Mouse (Mus musculus): ENCODE data around the gene Gm11639. TPM values are rescaled to one million over a fixed set of nuclear protein-coding genes. Genes with fewer than 3 reads are reported as not detected.

Gene Gm11639
- polyA plus RNA-seq, 1 experiment from 2014 or later, result 0.20 TPM

GRCm38 (mm10) chr11:104667399-104667798, 18.1 kb upstream of the Gm11639 start:
- Histone ChIP-seq H3K36me3 (ENCODE audit: control insufficient read depth, insufficient read depth) (no peaks in the 10 kb centered on the region), H3K4me1 (replicated peaks; ENCODE audit: control insufficient read depth, insufficient read depth, low read length) (no peaks in the 10 kb centered on the region), H3K4me2 (ENCODE audit: low read length) (no peak overlapping the region), H3K27ac (ENCODE audit: low read length) (no peak overlapping the region), H3K4me3 (replicated peaks; ENCODE audit: low read length) (no peak overlapping the region), H3K27me3 (replicated peaks; ENCODE audit: control insufficient read depth, insufficient read depth, low read length) (no peaks in the 10 kb centered on the region), H3K9ac (replicated peaks; ENCODE audit: low read depth, low read length) (no peak overlapping the region), H3K9me3 (ENCODE audit: control insufficient read depth, low read length) (no peaks in the 10 kb centered on the region)
- 67% methylated on average over 5 of the region's 5 CpGs for WGBS
- ATAC-seq, result no peak

- no peak overlapping the region for H3K4me3 ChIP-seq (replicated peaks; ENCODE audit: low read length)
- H3K4me2 ChIP-seq (ENCODE audit: low read length), result no peak overlapping the region
- no peak for ATAC-seq
- H3K27ac ChIP-seq (ENCODE audit: low read length), result no peak overlapping the region
- H3K9ac ChIP-seq (replicated peaks; ENCODE audit: low read depth, low read length), result no peak overlapping the region
- H3K9me3 ChIP-seq (ENCODE audit: control insufficient read depth, low read length), result no peaks in the 10 kb centered on the region
- no peaks in the 10 kb centered on the region for H3K36me3 ChIP-seq (ENCODE audit: control insufficient read depth, insufficient read depth)
- H3K27me3 ChIP-seq (replicated peaks; ENCODE audit: control insufficient read depth, insufficient read depth, low read length), result no peaks in the 10 kb centered on the region
- 78% methylated on average over 4 of the region's 4 CpGs for WGBS
- H3K4me1 ChIP-seq (replicated peaks; ENCODE audit: control insufficient read depth, insufficient read depth, low read length), result no peaks in the 10 kb centered on the region
Observed at GRCm38 (mm10) chr11:104673412-104673811, 12.1 kb upstream of the Gm11639 start.

DNA sequence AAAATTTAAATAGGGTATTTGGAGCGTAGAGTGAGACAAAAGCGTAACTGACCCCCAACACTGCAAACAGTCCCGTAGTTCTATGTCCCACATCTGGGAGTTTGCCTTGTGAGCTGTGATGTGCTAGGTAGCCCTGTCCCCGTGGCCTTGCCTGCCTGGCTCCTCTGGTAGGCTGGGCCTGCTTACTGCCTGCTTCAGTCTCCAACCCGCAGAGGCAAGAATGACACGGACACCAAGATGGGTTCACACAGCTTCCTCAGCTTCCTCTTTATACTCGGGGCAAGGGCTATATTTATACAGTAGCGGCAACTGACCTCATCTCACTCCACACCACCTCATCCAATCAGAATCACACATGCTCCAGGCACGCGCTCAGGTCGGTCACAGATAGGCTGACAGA, 10.7 kb upstream of the Gm11639 start:
- Histone ChIP-seq H3K4me3 (replicated peaks; ENCODE audit: low read length) (no peak overlapping the region), H3K9ac (replicated peaks; ENCODE audit: low read depth, low read length) (no peak overlapping the region), H3K9me3 (ENCODE audit: control insufficient read depth, low read length) (no peaks in the 10 kb centered on the region), H3K4me2 (ENCODE audit: low read length) (no peak overlapping the region), H3K27ac (ENCODE audit: low read length) (no peak overlapping the region), H3K36me3 (ENCODE audit: control insufficient read depth, insufficient read depth) (no peaks in the 10 kb centered on the region), H3K4me1 (replicated peaks; ENCODE audit: control insufficient read depth, insufficient read depth, low read length) (no peaks in the 10 kb centered on the region), H3K27me3 (replicated peaks; ENCODE audit: control insufficient read depth, insufficient read depth, low read length) (no peaks in the 10 kb centered on the region)
- WGBS, result 89% methylated on average over 11 of the region's 11 CpGs
- ATAC-seq, result no peak

- WGBS, result 92% methylated on average over 6 of the region's 6 CpGs
Observed at GRCm38 (mm10) chr11:104693235-104693634, 7.7 kb downstream of the Gm11639 start.

GRCm38 (mm10) chr11:104704097-104704496, 18.6 kb downstream of the Gm11639 start:
- no peak overlapping the region for H3K27ac ChIP-seq (ENCODE audit: low read length)

More at GRCm38 (mm10) chr11:104693235-104693634, 7.7 kb downstream of the Gm11639 start:
- Histone ChIP-seq H3K4me1 (replicated peaks; ENCODE audit: control insufficient read depth, insufficient read depth, low read length) (no peaks in the 10 kb centered on the region), H3K27me3 (replicated peaks; ENCODE audit: control insufficient read depth, insufficient read depth, low read length) (no peaks in the 10 kb centered on the region), H3K9me3 (ENCODE audit: control insufficient read depth, low read length) (no peaks in the 10 kb centered on the region), H3K27ac (ENCODE audit: low read length) (no peak overlapping the region), H3K4me3 (replicated peaks; ENCODE audit: low read length) (no peak overlapping the region), H3K9ac (replicated peaks; ENCODE audit: low read depth, low read length) (no peak overlapping the region), H3K36me3 (ENCODE audit: control insufficient read depth, insufficient read depth) (no peaks in the 10 kb centered on the region), H3K4me2 (ENCODE audit: low read length) (no peak overlapping the region)
- ATAC-seq, result no peak

GRCm38 (mm10) chr11:104707084-104707483, 21.6 kb downstream of the Gm11639 start:
- Histone ChIP-seq H3K36me3 (ENCODE audit: control insufficient read depth, insufficient read depth) (no peaks in the 10 kb centered on the region), H3K9me3 (ENCODE audit: control insufficient read depth, low read length) (no peaks in the 10 kb centered on the region), H3K4me2 (ENCODE audit: low read length) (no peak overlapping the region), H3K9ac (replicated peaks; ENCODE audit: low read depth, low read length) (no peak overlapping the region), H3K4me1 (replicated peaks; ENCODE audit: control insufficient read depth, insufficient read depth, low read length) (no peaks in the 10 kb centered on the region), H3K4me3 (replicated peaks; ENCODE audit: low read length) (no peak overlapping the region), H3K27ac (ENCODE audit: low read length) (no peak overlapping the region), H3K27me3 (replicated peaks; ENCODE audit: control insufficient read depth, insufficient read depth, low read length) (no peaks in the 10 kb centered on the region)
- 74% methylated on average over 2 of the region's 2 CpGs for WGBS
- no peak for ATAC-seq

More at GRCm38 (mm10) chr11:104704097-104704496, 18.6 kb downstream of the Gm11639 start:
- 52% methylated on average over 15 of the region's 15 CpGs for WGBS
- no peaks in the 10 kb centered on the region for H3K4me1 ChIP-seq (replicated peaks; ENCODE audit: control insufficient read depth, insufficient read depth, low read length)
- no peak overlapping the region for H3K4me3 ChIP-seq (replicated peaks; ENCODE audit: low read length)
- no peaks in the 10 kb centered on the region for H3K9me3 ChIP-seq (ENCODE audit: control insufficient read depth, low read length)
- no peak overlapping the region for H3K4me2 ChIP-seq (ENCODE audit: low read length)
- no peaks in the 10 kb centered on the region for H3K27me3 ChIP-seq (replicated peaks; ENCODE audit: control insufficient read depth, insufficient read depth, low read length)
- H3K9ac ChIP-seq (replicated peaks; ENCODE audit: low read depth, low read length), result no peak overlapping the region
- no peak for ATAC-seq
- H3K36me3 ChIP-seq (ENCODE audit: control insufficient read depth, insufficient read depth), result no peaks in the 10 kb centered on the region

- Histone ChIP-seq H3K4me2 (ENCODE audit: low read length) (no peak overlapping the region), H3K4me3 (replicated peaks; ENCODE audit: low read length) (no peak overlapping the region), H3K36me3 (ENCODE audit: control insufficient read depth, insufficient read depth) (no peaks in the 10 kb centered on the region), H3K9me3 (ENCODE audit: control insufficient read depth, low read length) (no peaks in the 10 kb centered on the region), H3K27ac (ENCODE audit: low read length) (no peak overlapping the region), H3K9ac (replicated peaks; ENCODE audit: low read depth, low read length) (no peak overlapping the region), H3K27me3 (replicated peaks; ENCODE audit: control insufficient read depth, insufficient read depth, low read length) (no peaks in the 10 kb centered on the region), H3K4me1 (replicated peaks; ENCODE audit: control insufficient read depth, insufficient read depth, low read length) (no peaks in the 10 kb centered on the region)
- ATAC-seq, result no peak
- WGBS, result 89% methylated on average over 8 of the region's 9 CpGs
Observed at GRCm38 (mm10) chr11:104744995-104745568, 59.6 kb downstream of the Gm11639 start.

GRCm38 (mm10) chr11:104765762-104766161, 80.3 kb downstream of the Gm11639 start:
- H3K4me2 ChIP-seq (ENCODE audit: low read length), result no peak overlapping the region
- H3K4me1 ChIP-seq (replicated peaks; ENCODE audit: control insufficient read depth, insufficient read depth, low read length), result no peaks in the 10 kb centered on the region
- H3K27ac ChIP-seq (ENCODE audit: low read length), result no peak overlapping the region
- no peaks in the 10 kb centered on the region for H3K9me3 ChIP-seq (ENCODE audit: control insufficient read depth, low read length)
- H3K9ac ChIP-seq (replicated peaks; ENCODE audit: low read depth, low read length), result no peak overlapping the region
- 38% methylated on average over 6 of the region's 6 CpGs for WGBS
- H3K36me3 ChIP-seq (ENCODE audit: control insufficient read depth, insufficient read depth), result no peaks in the 10 kb centered on the region
- ATAC-seq, result no peak
- no peak overlapping the region for H3K4me3 ChIP-seq (replicated peaks; ENCODE audit: low read length)
- no peaks in the 10 kb centered on the region for H3K27me3 ChIP-seq (replicated peaks; ENCODE audit: control insufficient read depth, insufficient read depth, low read length)

DNA sequence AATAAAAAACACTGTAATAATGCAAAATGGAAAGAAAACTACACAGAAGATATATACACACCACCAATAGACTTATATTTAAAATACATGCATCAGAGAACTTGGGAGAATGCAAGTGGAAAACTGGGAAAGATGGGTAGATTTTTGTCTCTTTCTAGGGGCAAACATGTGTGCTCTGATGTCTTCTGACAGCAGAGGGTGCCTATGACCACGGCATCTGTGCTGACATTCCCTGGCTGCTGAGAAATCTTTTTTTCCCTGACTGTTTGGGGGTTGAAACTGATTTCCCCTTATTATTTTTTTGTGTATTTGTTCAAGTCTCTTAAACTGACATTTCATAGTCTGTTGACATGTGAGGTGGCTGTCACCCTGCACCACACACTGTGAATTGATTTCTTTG, 81.6 kb downstream of the Gm11639 start:
- H3K9me3 ChIP-seq (ENCODE audit: control insufficient read depth, low read length), result no peaks in the 10 kb centered on the region
- no peak for ATAC-seq
- no peak overlapping the region for H3K4me2 ChIP-seq (ENCODE audit: low read length)
- WGBS, result 48% methylated on average over 1 of the region's 1 CpGs
- H3K9ac ChIP-seq (replicated peaks; ENCODE audit: low read depth, low read length), result no peak overlapping the region
- no peaks in the 10 kb centered on the region for H3K4me1 ChIP-seq (replicated peaks; ENCODE audit: control insufficient read depth, insufficient read depth, low read length)
- no peaks in the 10 kb centered on the region for H3K27me3 ChIP-seq (replicated peaks; ENCODE audit: control insufficient read depth, insufficient read depth, low read length)
- no peak overlapping the region for H3K4me3 ChIP-seq (replicated peaks; ENCODE audit: low read length)
- H3K27ac ChIP-seq (ENCODE audit: low read length), result no peak overlapping the region
- no peaks in the 10 kb centered on the region for H3K36me3 ChIP-seq (ENCODE audit: control insufficient read depth, insufficient read depth)

DNA sequence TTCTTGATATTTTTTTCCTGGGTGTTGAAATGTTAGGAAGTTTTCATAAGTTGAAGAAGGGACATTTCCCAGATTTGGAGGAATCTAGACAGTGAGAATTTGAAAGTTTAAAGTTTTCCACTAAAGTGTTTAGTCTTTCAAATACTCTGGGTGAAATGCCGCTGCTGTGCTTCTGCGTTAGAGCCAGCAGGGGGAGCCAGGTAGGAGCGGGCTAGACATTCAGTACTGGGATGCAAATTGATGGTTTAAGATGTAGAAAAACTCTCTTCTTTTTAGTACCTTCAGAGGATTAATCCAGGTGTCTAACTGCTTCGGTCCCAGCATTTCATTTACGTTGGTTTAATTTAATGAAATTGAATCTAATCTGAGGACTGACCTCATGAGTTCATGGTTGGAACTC, 82.6 kb downstream of the Gm11639 start:
- H3K27ac ChIP-seq (ENCODE audit: low read length), result no peak overlapping the region
- WGBS, result 9% methylated on average over 5 of the region's 5 CpGs
- no peaks in the 10 kb centered on the region for H3K36me3 ChIP-seq (ENCODE audit: control insufficient read depth, insufficient read depth)
- ATAC-seq, result no peak
- H3K27me3 ChIP-seq (replicated peaks; ENCODE audit: control insufficient read depth, insufficient read depth, low read length), result no peaks in the 10 kb centered on the region
- H3K4me1 ChIP-seq (replicated peaks; ENCODE audit: control insufficient read depth, insufficient read depth, low read length), result no peaks in the 10 kb centered on the region
- H3K4me2 ChIP-seq (ENCODE audit: low read length), result no peak overlapping the region
- H3K4me3 ChIP-seq (replicated peaks; ENCODE audit: low read length), result no peak overlapping the region
- no peak overlapping the region for H3K9ac ChIP-seq (replicated peaks; ENCODE audit: low read depth, low read length)
- no peaks in the 10 kb centered on the region for H3K9me3 ChIP-seq (ENCODE audit: control insufficient read depth, low read length)

Data from forebrain, embryonic 16.5 days (tissue).